Mouse (Mus musculus) hindbrain, embryonic 13.5 days (tissue): ENCODE results near the gene Fbh1. TPM values are rescaled to one million over a fixed set of nuclear protein-coding genes. Genes with fewer than 3 reads are reported as not detected.
"Not testable (repeated sequence)": the region's sequence is repeated elsewhere in the genome, so short reads cannot be mapped to it uniquely, and the experiment has no call there.

Experiments
- ATAC-seq: fragments of 200-750 bp; cut with Nextera tagmentation; 2 replicates; pipeline ENCODE4 v1.8.0; 2017; ENCODE audit warnings: moderate TSS enrichment; ENCODE audit not compliant: low FRiP score
- H3K27ac ChIP-seq: fragments of 300-500 bp; sonication (generic); 2 replicates; pipeline ENCODE4 v1.5.1; 2015; ENCODE audit warnings: inconsistent platforms, mild to moderate bottlenecking, moderate library complexity
- H3K27me3 ChIP-seq: fragments of 300-500 bp; sonication (generic); 2 replicates; pipeline ENCODE4 v1.6.1; 2015; ENCODE audit warnings: mild to moderate bottlenecking, inconsistent platforms
- H3K36me3 ChIP-seq: fragments of 300-500 bp; sonication (generic); 2 replicates; pipeline ENCODE4 v1.6.1; 2015; ENCODE audit warnings: mild to moderate bottlenecking, inconsistent platforms
- H3K4me1 ChIP-seq: fragments of 300-500 bp; sonication (generic); replicated peaks from 2 replicates; pipeline ENCODE4 v1.6.1; 2015; ENCODE audit warnings: inconsistent platforms
- H3K4me2 ChIP-seq: fragments of 300-500 bp; sonication (generic); 2 replicates; pipeline ENCODE4 v1.6.1; 2015; ENCODE audit warnings: inconsistent platforms, mild to moderate bottlenecking, moderate library complexity
- H3K4me3 ChIP-seq: fragments of 300-500 bp; sonication (generic); 2 replicates; pipeline ENCODE4 v1.5.1; 2015; ENCODE audit warnings: mild to moderate bottlenecking, inconsistent platforms
- H3K9ac ChIP-seq: fragments of 300-500 bp; sonication (generic); 2 replicates; pipeline ENCODE4 v1.6.1; 2015; ENCODE audit warnings: mild to moderate bottlenecking, inconsistent platforms
- H3K9me3 ChIP-seq: fragments of 300-500 bp; sonication (generic); 2 replicates; pipeline ENCODE4 v1.6.1; 2016; ENCODE audit warnings: inconsistent platforms
- WGBS: fragments of 180-500 bp; shearing (Covaris S2); methylation state at CpG from one replicate; pipeline ENCODE4 v1.1.7; 2015; 5-methylcytosine and 5-hydroxymethylcytosine counted together
- polyA plus RNA-seq: library from polyadenylated mRNA; unstranded; fragments of >200 nt; fragmentation: Nextera tagmentation; extraction: Ambion mirVana; gene quantifications from 2 replicates; pipeline ENCODE4 v1.2.1, GENCODE M21; 2015

Fbh1 gene
- polyA plus RNA-seq, 1 experiment from 2014 or later = 137 TPM

DNA sequence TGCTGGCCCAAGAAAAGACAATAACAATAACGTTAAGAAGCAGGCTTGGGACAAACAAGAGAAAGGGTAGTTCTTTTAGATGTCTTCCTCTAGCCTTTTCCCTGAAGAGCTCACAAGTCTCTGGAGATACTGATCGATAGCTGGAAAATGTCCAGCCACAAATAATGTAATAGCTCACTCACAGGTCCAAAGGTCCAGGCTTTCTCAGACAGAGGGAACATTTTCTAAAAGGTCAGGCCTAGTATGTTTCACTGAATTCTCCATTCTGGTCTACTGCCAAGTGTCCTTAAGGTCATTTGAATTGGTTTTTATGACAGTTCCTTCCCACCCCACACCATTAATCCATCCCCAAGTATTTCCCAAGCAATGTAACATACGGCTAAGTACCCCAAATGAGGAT is 64.4 kb downstream of the Fbh1 start:
- Histone ChIP-seq H3K9me3 (no peaks in the 10 kb centered on the region), H3K36me3 (no peaks in the 10 kb centered on the region), H3K27me3 (0 out of 2 replicates have a peak, but pooled peaks cover 6% of the 10 kb centered on the region), H3K4me1 (no peaks in the 10 kb centered on the region), H3K4me3 (no peak overlapping the region), H3K27ac (no peak overlapping the region), H3K9ac (no peak overlapping the region), H3K4me2 (no peak overlapping the region)
- WGBS = 77% methylated on average over 3 of the region's 3 CpGs
- no peak for ATAC-seq

GRCm38 (mm10) chr2:11712483-11712990 is 64.8 kb downstream of the Fbh1 start:
- H3K27me3 ChIP-seq = peaks cover 11% of the 10 kb centered on the region; the same call in 1 of the 2 replicates
- no peak overlapping the region for H3K4me3 ChIP-seq
- H3K4me1 ChIP-seq = no peaks in the 10 kb centered on the region
- ATAC-seq = no peak
- no peak overlapping the region for H3K27ac ChIP-seq
- H3K9me3 ChIP-seq = no peaks in the 10 kb centered on the region
- H3K9ac ChIP-seq = no peak overlapping the region
- no peak overlapping the region for H3K4me2 ChIP-seq
- H3K36me3 ChIP-seq = no peaks in the 10 kb centered on the region
- 86% methylated on average over 6 of the region's 6 CpGs for WGBS

DNA sequence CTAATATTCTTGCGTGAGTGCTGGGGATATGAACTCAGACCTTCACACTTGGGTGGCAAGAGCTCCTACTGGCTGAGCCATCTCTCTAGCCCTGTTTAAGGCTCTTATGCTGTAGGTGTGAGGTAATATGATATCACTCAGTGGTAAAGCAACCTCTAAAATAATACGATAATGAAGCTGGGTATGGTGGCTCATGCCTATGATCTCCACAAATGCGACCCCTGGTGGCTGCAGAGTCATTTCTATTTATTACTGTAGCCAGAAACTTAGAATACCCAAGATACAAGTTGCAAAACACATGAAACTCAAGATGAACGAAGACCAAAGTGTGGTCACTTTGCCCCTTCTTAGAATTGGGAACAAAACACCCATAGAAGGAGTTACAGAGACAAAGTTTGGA is 67.3 kb downstream of the Fbh1 start:
- 61% methylated on average over 4 of the region's 4 CpGs for WGBS
- ATAC-seq, H3K36me3 ChIP-seq, H3K27ac ChIP-seq, H3K9ac ChIP-seq, H3K4me3 ChIP-seq, H3K9me3 ChIP-seq, H3K4me2 ChIP-seq: not testable (repeated sequence)
- Histone ChIP-seq H3K4me1 (peaks cover 16% of the 10 kb centered on the region), H3K27me3 (peaks cover 34% of the 10 kb centered on the region)

DNA sequence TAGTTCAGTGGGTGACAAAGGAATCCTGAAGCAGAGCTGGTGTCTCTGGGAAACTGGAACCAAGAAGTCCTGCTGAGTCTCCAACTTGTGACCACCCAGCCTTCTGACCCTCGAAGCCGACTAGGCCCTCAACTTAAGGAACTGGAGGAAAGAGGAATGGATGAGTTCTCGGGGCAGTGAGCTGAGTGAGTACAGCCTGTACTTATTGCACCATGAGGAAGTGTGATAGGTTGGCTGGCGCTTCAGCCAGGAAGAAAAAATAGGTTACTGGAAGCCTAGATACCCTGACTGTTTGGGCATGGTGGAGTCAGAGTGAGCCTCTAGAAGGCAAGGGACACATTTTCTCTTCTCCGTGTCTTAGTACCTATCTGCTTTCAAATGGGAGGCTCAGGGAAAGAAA is 68.8 kb downstream of the Fbh1 start:
- H3K9me3 ChIP-seq = no peaks in the 10 kb centered on the region
- H3K9ac ChIP-seq = no peak overlapping the region
- peaks cover 18% of the 10 kb centered on the region for H3K4me1 ChIP-seq
- 85% methylated on average over 5 of the region's 5 CpGs for WGBS
- H3K4me3 ChIP-seq = no peak overlapping the region
- no peaks in the 10 kb centered on the region for H3K36me3 ChIP-seq
- no peak for ATAC-seq
- peaks cover 44% of the 10 kb centered on the region for H3K27me3 ChIP-seq
- no peak overlapping the region for H3K4me2 ChIP-seq
- H3K27ac ChIP-seq = no peak overlapping the region

- H3K9me3 ChIP-seq = no peaks in the 10 kb centered on the region
- WGBS = 43% methylated on average over 6 of the region's 6 CpGs
- H3K4me3 ChIP-seq = peak overlapping the region; percentile 50; the same call in 1 of the 2 replicates
- H3K4me2 ChIP-seq = peak overlapping the region; percentile 97
- no peaks in the 10 kb centered on the region for H3K36me3 ChIP-seq
- H3K9ac ChIP-seq = no peak overlapping the region
- H3K4me1 ChIP-seq = peaks cover 18% of the 10 kb centered on the region
- no peak for ATAC-seq
- no peak overlapping the region for H3K27ac ChIP-seq
- H3K27me3 ChIP-seq = peaks cover 44% of the 10 kb centered on the region
Measured at GRCm38 (mm10) chr2:11706746-11707065, 70.7 kb downstream of the Fbh1 start.

- WGBS = 3% methylated on average over 28 of the region's 28 CpGs
- peak; percentile 70 for ATAC-seq
- Histone ChIP-seq H3K4me1 (peaks cover 18% of the 10 kb centered on the region), H3K4me3 (peak overlapping the region; percentile 50), H3K9me3 (no peaks in the 10 kb centered on the region), H3K9ac (peak overlapping the region; percentile 72), H3K27ac (no peak overlapping the region), H3K27me3 (peaks cover 44% of the 10 kb centered on the region), H3K4me2 (peak overlapping the region; percentile 97), H3K36me3 (no peaks in the 10 kb centered on the region)
Measured at GRCm38 (mm10) chr2:11706030-11706745, 71.2 kb downstream of the Fbh1 start.

- H3K27me3 ChIP-seq = peaks cover 44% of the 10 kb centered on the region
- no peak within 1 kb of the TSS for H3K27ac ChIP-seq
- no peaks in the 10 kb centered on the region for H3K9me3 ChIP-seq
- ATAC-seq = peak; percentile 78
- WGBS = under 1% methylated on average over 37 of the region's 37 CpGs
- H3K4me2 ChIP-seq = peak within 1 kb of the TSS; percentile 97
- peak within 1 kb of the TSS; percentile 50 for H3K4me3 ChIP-seq
- peak within 1 kb of the TSS; percentile 72 for H3K9ac ChIP-seq
- H3K36me3 ChIP-seq = no peaks in the 10 kb centered on the region
- peaks cover 18% of the 10 kb centered on the region for H3K4me1 ChIP-seq
Measured at GRCm38 (mm10) chr2:11705201-11706025, 72.0 kb downstream of the Fbh1 start, which contains the start of gene Il15ra. Gene Il15ra (plus strand): TSS chr2:11705290.

DNA sequence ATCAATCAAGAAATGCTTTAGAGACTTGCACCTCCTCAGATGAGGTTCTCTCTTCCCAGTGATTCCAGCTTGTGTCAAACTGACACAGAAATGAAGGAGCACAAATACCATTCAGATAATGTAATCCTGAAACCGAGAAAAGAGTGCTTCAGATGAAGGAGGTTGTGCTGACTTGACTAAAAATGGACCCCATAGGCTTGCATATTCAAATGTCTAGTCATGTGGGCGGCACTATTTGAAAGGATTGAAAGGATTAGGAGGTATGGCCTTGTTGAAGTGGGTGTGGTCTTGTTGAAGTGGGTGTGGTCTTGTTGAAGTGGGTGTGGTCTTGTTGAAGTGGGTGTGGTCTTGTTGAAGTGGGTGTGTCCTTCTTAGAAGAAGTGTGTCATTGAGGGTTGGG is 77.5 kb downstream of the Fbh1 start:
- H3K4me3 ChIP-seq = no peak overlapping the region
- H3K27me3 ChIP-seq = peaks cover 8% of the 10 kb centered on the region; the same call in 1 of the 2 replicates
- H3K4me1 ChIP-seq = no peaks in the 10 kb centered on the region
- 92% methylated on average over 2 of the region's 2 CpGs for WGBS
- no peak overlapping the region for H3K4me2 ChIP-seq
- ATAC-seq = no peak
- no peak overlapping the region for H3K9ac ChIP-seq
- H3K9me3 ChIP-seq = no peaks in the 10 kb centered on the region
- no peaks in the 10 kb centered on the region for H3K36me3 ChIP-seq
- H3K27ac ChIP-seq = no peak overlapping the region

GRCm38 (mm10) chr2:11698994-11699393 is 78.4 kb downstream of the Fbh1 start:
- no peak for ATAC-seq
- no peak overlapping the region for H3K4me3 ChIP-seq
- no peak overlapping the region for H3K4me2 ChIP-seq
- no peaks in the 10 kb centered on the region for H3K4me1 ChIP-seq
- no peak overlapping the region for H3K27ac ChIP-seq
- 60% methylated on average over 5 of the region's 5 CpGs for WGBS
- no peaks in the 10 kb centered on the region for H3K36me3 ChIP-seq
- no peaks in the 10 kb centered on the region for H3K27me3 ChIP-seq
- no peak overlapping the region for H3K9ac ChIP-seq
- H3K9me3 ChIP-seq = no peaks in the 10 kb centered on the region

DNA sequence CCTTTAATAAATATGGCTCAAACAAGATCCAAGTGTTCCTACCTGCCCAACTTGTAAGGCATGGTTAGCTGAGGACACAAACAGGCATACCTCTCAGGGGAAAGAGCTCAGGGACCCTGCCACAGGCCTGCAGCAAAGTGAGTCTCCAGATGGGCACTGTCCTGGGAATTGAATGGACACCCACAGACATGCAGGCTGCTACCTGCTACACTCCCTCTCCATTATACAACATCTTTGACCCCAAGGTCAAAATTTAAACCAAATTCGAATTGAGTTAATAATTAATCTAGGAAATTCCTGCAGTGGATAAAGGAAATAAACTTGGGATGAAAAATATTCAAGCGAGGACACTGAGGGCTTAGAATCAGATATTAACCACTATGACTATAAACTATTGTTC is 81.5 kb downstream of the Fbh1 start:
- H3K4me1 ChIP-seq = no peaks in the 10 kb centered on the region
- no peaks in the 10 kb centered on the region for H3K27me3 ChIP-seq
- H3K4me3 ChIP-seq = no peak overlapping the region
- no peaks in the 10 kb centered on the region for H3K9me3 ChIP-seq
- WGBS = 70% methylated on average over 2 of the region's 2 CpGs
- H3K4me2 ChIP-seq = no peak overlapping the region
- ATAC-seq = no peak
- no peak overlapping the region for H3K27ac ChIP-seq
- H3K9ac ChIP-seq = no peak overlapping the region
- no peaks in the 10 kb centered on the region for H3K36me3 ChIP-seq

DNA sequence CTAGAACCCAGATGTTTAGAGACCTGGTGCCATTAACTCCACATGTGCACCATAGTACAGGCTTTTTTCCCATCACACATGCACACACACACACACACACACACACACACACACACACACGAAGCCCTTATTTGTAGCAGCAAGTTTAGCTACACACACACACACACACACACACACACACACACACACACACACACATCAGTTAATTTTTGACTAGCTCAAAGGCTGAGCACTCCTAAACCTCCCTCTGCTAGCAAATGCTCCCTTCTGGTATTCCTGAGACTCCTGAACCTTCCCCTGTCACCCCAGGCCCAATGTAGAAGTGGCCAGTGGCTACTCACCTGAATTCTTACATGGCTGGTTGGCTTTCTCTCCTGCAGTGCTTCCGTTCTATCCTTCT is 83.3 kb downstream of the Fbh1 start:
- Histone ChIP-seq H3K4me2 (no peak overlapping the region), H3K27ac (no peak overlapping the region), H3K27me3 (no peaks in the 10 kb centered on the region), H3K4me1 (no peaks in the 10 kb centered on the region), H3K36me3 (no peaks in the 10 kb centered on the region), H3K9me3 (no peaks in the 10 kb centered on the region), H3K4me3 (no peak overlapping the region), H3K9ac (no peak overlapping the region)
- ATAC-seq = no peak
- 73% methylated on average over 2 of the region's 2 CpGs for WGBS

GRCm38 (mm10) chr2:11693352-11693751 is 84.0 kb downstream of the Fbh1 start:
- Histone ChIP-seq H3K27ac (no peak overlapping the region), H3K4me3 (no peak overlapping the region), H3K4me2 (no peak overlapping the region), H3K9me3 (no peaks in the 10 kb centered on the region), H3K9ac (no peak overlapping the region), H3K36me3 (no peaks in the 10 kb centered on the region), H3K27me3 (no peaks in the 10 kb centered on the region), H3K4me1 (no peaks in the 10 kb centered on the region)
- WGBS = 96% methylated on average over 4 of the region's 4 CpGs
- ATAC-seq = no peak
